Mouse (Mus musculus) cerebellum, adult 2 months (tissue): ENCODE data around the gene Epha3. TPM values are rescaled to one million over a fixed set of nuclear protein-coding genes. Genes with fewer than 3 reads are reported as not detected.

Source experiments
- DNase-seq, 2 experiments: peaks; one replicate each; pipeline ENCODE4 v3.0.0; 2021
- H3K27ac ChIP-seq: fragments of 200-500 bp; 2 replicates; pipeline ENCODE4 v1.5.1; 2012; ENCODE audit warnings: low read length, control low read depth, inconsistent platforms; ENCODE audit not compliant: insufficient read depth
- H3K27me3 ChIP-seq: fragments of 200-500 bp; 2 replicates; pipeline ENCODE4 v1.6.1; 2012; ENCODE audit warnings: inconsistent platforms, mild to moderate bottlenecking, low read length, moderate library complexity; ENCODE audit not compliant: control insufficient read depth, insufficient read depth
- H3K4me1 ChIP-seq: fragments of 200-500 bp; 2 replicates; pipeline ENCODE4 v1.6.1; 2011; ENCODE audit warnings: low read length; ENCODE audit not compliant: control insufficient read depth, insufficient read depth
- H3K4me3 ChIP-seq: fragments of 200-500 bp; replicated peaks from 2 replicates; pipeline ENCODE3; 2011; ENCODE audit warnings: mild to moderate bottlenecking, low read depth, low read length, control low read depth; ENCODE audit not compliant: insufficient read depth
- CTCF ChIP-seq: fragments of 200-500 bp; IDR thresholded peaks from 2 replicates; pipeline ENCODE4 v1.5.1; 2011; ENCODE audit warnings: low read depth, mild to moderate bottlenecking, control low read depth, low read length, moderate library complexity, borderline replicate concordance; ENCODE audit not compliant: insufficient read depth
- POLR2A ChIP-seq: fragments of 200-500 bp; IDR thresholded peaks from 2 replicates; pipeline ENCODE4 v1.6.1; 2011; ENCODE audit warnings: low read length, control low read depth, borderline replicate concordance; ENCODE audit not compliant: insufficient read depth
- WGBS: fragments of 180-500 bp; shearing (Covaris S2); methylation state at CpG from one replicate; pipeline ENCODE4 v1.1.7; 2018; 5-methylcytosine and 5-hydroxymethylcytosine counted together
- polyA plus RNA-seq: library from polyadenylated mRNA; depleted of rRNA; stranded (reverse); fragments of >200 nt; gene quantifications from 2 replicates; pipeline ENCODE4 v1.2.3, GENCODE M21; 2012

The Epha3 gene
- polyA plus RNA-seq, 1 experiment, result 5.3 TPM

DNA sequence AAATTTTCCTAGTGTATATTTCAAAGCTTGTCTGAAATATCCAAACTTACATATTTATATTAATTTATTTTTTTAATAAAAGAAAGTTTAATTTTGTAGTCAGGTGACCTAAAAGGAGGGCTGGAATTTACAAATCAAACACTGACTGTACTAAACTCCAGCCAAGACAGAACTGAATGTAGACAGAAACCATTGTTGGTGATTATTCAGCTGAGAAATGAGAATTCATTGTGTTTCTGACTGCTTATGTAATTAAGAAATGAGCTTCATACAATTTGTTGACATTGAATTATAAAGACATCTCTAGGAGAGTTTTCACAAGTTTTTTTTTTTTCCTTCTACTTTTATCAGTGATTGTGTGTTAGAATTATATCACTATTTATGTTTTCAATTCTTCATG is 55.0 kb downstream of the Epha3 start:
- DNase-seq, result no peak
- TF ChIP-seq CTCF (no peak), POLR2A (no peak)
- Histone ChIP-seq H3K27me3 (no peaks in the 10 kb centered on the region), H3K4me1 (no peaks in the 10 kb centered on the region; the same call in 1 of the 2 replicates), H3K27ac (no peak overlapping the region), H3K4me3 (no peak overlapping the region)

DNA sequence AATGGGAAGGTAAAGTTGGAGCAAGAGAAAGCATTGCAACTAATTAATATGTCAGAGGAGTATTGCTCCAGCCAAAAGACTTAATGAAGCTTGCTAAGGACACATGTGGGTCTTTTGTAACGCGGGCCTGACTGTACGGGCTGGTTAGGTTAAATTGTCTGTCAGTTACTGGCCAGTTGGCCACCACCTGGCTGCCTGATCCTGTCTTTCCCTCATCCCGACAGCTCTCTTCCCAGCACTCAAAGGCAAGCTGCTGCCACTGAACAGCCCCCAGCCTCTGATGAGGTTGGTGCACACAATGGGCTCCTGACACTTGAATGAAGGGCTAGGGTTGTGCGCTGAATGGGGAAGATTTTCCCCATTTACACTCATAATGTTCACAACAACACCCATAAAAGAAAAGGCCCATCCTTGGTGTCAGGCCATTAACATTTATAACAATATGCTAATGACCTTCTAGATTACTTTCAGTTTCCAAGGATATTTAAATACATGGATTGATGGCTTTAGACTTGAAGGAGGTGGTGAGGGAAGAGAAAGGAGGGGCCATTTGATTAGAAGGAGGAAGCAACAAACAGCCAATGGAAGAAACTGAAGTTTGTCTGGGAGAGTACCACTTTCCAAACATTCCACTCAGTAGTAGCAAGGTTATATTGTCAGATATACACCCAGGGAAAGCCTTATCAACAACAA is 57.4 kb downstream of the Epha3 start:
- TF ChIP-seq CTCF, result no peak
- TF ChIP-seq POLR2A, result no peak
- Histone ChIP-seq H3K27ac (no peak overlapping the region), H3K4me3 (no peak overlapping the region), H3K27me3 (no peaks in the 10 kb centered on the region), H3K4me1 (no peaks in the 10 kb centered on the region; the same call in 1 of the 2 replicates)
- WGBS, result 25% methylated on average over 5 of the region's 5 CpGs
- DNase-seq, result no peak

DNA sequence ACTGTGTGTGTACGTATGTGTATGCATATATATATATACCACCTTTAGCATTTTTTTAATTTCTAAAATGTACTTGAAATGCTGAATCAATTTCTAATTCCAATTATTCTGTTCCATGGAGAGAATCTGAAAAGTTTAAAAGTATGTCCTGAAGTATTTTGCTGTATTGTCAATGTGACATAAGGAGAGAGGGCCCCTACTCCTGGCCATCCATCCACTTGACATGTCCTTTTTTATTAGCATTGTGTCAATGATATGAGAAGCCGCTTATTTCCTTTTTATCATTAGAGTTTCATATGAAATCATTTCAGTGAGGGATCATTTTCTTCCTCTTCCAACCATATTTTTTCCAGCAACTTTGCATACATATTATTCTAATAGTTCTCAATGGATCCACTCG is 58.0 kb downstream of the Epha3 start:
- no peak overlapping the region for H3K4me3 ChIP-seq
- H3K27ac ChIP-seq, result no peak overlapping the region
- 71% methylated on average over 3 of the region's 3 CpGs for WGBS
- no peaks in the 10 kb centered on the region; the same call in 1 of the 2 replicates for H3K4me1 ChIP-seq
- H3K27me3 ChIP-seq, result no peaks in the 10 kb centered on the region
- no peak for DNase-seq
- no peak for TF ChIP-seq CTCF
- no peak for TF ChIP-seq POLR2A

DNA sequence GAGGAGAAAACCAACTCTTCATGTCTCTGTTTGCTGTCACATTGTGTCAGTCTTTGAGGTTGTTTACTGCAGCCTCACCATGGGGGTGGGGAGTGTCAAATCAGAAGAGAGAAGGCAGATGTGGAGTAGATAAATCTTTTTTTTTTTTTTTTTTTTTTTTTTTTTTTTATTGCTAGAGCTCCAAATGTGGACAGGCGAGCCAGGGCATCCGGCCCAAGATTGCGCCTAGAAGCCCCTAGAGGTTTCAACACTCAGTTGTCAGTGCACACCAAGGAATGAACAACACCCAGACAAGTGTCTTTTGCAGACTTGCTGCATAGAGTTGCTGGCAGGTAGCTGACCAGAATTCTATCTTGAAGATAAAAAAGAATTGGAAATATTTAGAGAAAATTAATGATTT is 62.5 kb downstream of the Epha3 start:
- no peak for TF ChIP-seq POLR2A
- TF ChIP-seq CTCF, result no peak
- Histone ChIP-seq H3K4me1 (no peaks in the 10 kb centered on the region), H3K27ac (no peak overlapping the region), H3K4me3 (no peak overlapping the region), H3K27me3 (no peaks in the 10 kb centered on the region)
- WGBS, result 80% methylated on average over 3 of the region's 3 CpGs
- DNase-seq, result no peak

DNA sequence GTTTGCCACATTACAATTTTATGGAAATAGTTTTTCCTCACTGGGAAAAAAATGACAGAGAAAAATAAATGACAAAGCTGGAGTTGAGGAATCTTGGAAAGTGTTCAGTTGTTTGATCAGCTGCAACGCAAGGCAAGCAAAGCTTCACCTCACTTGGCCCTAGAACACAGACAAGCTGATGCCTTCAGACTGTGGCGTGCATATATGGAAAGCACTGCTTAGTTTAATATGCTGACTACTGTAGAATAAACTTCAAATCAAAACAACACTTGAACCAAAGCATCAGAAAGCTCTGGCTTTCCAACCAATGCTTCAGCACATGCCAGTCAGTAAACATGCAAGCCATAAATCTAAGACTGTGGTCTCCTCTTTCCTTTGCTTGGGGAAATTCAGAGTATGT is 65.6 kb downstream of the Epha3 start:
- 89% methylated on average over 2 of the region's 2 CpGs for WGBS
- no peaks in the 10 kb centered on the region for H3K27me3 ChIP-seq

DNA sequence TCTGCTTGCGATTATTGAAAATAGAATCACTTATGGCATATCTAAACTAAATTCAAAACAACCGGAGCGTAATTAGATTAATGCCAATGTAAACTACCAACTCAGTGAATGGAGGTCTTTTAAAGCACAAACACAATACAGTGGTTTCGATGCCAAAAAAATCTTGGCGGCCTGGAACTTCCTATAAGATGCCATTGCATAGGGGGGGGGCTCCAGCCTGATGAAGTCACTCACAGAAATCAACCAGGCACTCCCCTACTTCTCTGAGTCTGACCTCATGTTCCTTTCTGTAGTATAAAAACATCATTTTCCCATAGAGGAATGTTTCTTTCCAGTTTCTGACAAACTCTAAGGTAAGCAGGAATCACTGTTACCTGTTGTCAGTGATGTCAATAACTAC is 69.7 kb downstream of the Epha3 start:
- no peaks in the 10 kb centered on the region for H3K4me1 ChIP-seq
- TF ChIP-seq POLR2A (no peak), CTCF (no peak)
- 76% methylated on average over 5 of the region's 5 CpGs for WGBS
- no peak overlapping the region for H3K4me3 ChIP-seq
- H3K27ac ChIP-seq, result no peak overlapping the region
- no peak for DNase-seq
- H3K27me3 ChIP-seq, result no peaks in the 10 kb centered on the region

More for the DNA sequence above, 65.6 kb downstream of the Epha3 start:
- Histone ChIP-seq H3K4me3 (no peak overlapping the region), H3K27ac (no peak overlapping the region), H3K4me1 (no peaks in the 10 kb centered on the region)
- no peak for DNase-seq
- no peak for TF ChIP-seq POLR2A
- no peak for TF ChIP-seq CTCF

DNA sequence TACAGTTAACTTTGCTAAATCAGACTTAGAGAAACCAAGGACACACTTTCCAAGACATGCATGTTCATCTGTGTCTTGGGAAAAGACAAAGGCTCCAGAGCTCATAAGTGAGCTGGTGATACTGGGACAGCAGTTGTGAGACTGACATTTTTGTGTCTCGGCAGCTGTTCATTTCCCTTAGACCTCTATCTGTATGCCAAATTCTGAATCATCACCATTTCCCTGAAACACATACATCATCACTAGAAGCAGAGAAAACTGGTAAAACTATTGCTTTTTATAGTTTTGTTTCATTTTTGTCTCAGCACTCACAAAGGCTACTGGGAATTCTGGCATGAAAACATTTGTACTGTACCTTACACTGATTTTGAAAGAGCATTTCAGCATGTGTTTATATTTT is 70.2 kb downstream of the Epha3 start:
- DNase-seq, result no peak
- H3K27me3 ChIP-seq, result no peaks in the 10 kb centered on the region

DNA sequence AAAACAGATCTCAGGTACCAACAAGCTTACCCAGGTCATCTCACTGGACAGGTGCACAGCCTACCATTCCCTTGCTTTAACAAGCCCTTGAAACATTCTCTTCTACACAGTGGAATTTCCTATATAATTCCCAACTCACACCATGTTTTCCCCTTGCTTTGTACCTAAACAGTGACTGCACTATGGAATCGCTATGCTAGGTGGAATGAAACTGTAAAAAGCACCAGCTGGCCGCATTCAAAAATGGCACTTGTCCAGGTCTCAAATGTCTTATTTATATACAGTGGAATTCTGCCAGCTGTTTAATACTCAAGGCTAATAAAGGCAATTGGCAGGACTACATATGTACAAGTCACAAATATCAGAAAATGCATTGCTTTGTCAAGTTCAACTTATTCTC is 71.9 kb downstream of the Epha3 start:
- Histone ChIP-seq H3K27ac (no peak overlapping the region), H3K4me3 (no peak overlapping the region), H3K27me3 (no peaks in the 10 kb centered on the region), H3K4me1 (no peaks in the 10 kb centered on the region)
- 5% methylated on average over 2 of the region's 2 CpGs for WGBS
- no peak for TF ChIP-seq CTCF
- no peak for TF ChIP-seq POLR2A
- DNase-seq, result peak; percentile 46 to 78

More for the DNA sequence above, 70.2 kb downstream of the Epha3 start:
- no peak for TF ChIP-seq CTCF
- no peak for TF ChIP-seq POLR2A
- no peaks in the 10 kb centered on the region for H3K4me1 ChIP-seq
- H3K4me3 ChIP-seq, result no peak overlapping the region
- no peak overlapping the region for H3K27ac ChIP-seq
- 82% methylated on average over 1 of the region's 1 CpGs for WGBS
